Mouse (Mus musculus): Measurements from ENCODE around the gene Ppp2r5b.

Ppp2r5b gene

DNA sequence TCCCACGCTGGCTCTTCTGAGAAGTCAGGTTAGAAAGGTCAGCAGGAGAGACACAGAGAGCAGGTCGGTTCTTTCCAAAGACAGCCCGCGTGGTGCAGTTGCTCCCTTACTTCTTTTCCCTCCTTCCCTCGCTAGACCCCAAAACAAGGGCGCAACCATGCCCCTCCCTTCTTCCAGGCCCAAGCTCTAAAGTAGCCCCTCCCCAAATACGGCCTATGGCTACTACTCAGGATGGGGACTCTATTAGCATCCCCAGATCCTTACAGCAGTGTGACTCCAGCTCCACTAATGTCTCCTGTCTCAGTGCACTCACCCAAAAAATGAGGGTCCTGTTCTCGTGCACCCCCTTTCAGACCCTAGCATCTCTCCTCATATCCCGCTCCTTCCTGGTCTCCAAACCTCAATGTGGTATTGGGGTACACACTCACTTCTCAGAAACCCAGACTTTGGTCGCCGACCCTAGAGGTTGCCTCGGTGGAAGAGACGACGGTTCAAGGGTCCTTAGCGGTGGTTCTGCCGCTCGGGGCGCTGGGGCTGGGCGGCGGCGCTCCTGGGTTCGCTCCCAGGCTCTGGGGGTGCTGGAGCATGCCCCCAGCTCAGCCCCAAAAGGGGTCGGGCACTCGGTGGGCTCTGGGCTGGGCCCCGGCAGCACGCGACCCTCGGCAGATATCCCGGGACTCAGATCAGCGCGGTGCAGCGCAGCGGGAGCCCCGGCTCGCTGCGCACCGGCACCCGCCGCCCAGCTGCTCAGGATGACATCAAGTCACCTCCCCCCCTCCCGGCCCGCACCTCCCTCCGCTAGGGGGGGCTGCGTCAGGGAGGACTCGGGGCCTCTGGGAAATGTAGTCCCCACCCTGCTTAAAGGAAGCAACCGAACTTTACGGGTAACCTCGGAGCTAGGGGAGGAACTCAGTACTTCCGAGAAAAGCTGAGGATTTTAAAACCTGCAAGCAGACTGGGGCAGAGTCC is at the start of gene Ppp2r5b:
Gene Ppp2r5b, minus strand, starts transcription at position 789 of the 969 bp plus-strand sequence.
- peak; percentile 88 to 92 for DNase-seq (ENCODE audit: low read depth in 1 of 2, low spot score in 2 of 2)

DNA sequence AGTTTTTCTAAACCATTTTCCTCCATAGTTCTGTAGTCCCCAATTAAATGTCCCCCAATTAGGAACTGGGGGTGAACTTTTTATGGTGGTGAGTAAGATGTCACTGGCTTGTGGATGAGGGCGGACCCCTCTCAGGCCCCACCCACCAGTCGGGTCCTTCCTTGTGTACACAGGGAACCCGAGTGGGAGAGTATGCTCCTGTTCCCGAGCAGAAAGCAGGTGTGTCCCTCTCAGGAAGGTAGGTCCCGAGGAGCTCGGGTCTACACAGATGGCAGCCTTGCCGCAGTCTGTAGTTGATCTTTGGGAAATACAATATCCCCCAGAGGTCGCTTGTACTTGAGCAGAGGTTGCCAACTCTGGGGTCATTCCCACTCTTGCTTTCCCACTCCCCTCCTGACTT is 49.6 kb upstream of the Ppp2r5b start:
- no peak for DNase-seq (ENCODE audit: low read depth in 1 of 2, low spot score in 2 of 2)

DNA sequence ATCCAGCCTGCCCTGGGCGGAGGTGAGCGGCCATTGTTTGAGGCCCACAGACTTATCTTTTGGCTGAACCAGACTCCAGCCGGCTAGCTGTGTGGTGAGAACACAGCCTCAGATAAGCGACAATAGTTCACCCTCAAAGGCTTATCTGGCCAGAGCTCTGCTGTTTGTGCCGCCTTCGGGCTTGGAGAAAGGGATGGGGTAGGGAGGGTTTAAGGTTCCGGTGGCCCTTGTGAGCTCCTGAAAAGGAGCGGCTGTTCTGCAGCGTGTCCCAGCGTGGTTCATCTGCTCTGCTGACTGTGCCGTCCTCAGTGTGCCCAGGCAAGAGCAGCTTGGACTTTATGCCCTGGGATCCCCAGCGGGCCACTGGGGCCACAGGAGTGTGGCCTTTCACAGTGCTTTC is 48.8 kb upstream of the Ppp2r5b start:
- DNase-seq (ENCODE audit: low read depth in 1 of 2, low spot score in 2 of 2): no peak

DNA sequence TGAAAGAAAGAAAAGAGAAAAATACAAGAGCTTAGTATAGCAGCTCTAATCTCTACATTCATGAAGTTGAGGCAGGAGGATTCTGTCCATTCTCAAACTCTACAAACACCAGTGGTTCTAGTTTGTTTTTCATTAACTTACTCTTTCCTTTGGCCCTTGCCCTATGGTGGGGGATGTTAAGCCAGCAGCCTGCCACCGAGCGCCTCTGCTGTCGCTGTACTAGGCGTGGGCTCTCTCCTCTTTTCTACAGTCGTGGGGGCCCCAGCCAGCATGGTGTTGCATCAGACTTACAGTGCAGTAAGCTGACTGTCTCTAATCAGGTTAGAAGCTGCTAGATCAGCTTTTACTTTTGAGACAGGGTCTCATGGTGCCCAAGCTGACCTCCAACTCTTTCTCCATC is 47.3 kb upstream of the Ppp2r5b start:
- no peak for DNase-seq (ENCODE audit: low read depth in 1 of 2, low spot score in 2 of 2)

DNA sequence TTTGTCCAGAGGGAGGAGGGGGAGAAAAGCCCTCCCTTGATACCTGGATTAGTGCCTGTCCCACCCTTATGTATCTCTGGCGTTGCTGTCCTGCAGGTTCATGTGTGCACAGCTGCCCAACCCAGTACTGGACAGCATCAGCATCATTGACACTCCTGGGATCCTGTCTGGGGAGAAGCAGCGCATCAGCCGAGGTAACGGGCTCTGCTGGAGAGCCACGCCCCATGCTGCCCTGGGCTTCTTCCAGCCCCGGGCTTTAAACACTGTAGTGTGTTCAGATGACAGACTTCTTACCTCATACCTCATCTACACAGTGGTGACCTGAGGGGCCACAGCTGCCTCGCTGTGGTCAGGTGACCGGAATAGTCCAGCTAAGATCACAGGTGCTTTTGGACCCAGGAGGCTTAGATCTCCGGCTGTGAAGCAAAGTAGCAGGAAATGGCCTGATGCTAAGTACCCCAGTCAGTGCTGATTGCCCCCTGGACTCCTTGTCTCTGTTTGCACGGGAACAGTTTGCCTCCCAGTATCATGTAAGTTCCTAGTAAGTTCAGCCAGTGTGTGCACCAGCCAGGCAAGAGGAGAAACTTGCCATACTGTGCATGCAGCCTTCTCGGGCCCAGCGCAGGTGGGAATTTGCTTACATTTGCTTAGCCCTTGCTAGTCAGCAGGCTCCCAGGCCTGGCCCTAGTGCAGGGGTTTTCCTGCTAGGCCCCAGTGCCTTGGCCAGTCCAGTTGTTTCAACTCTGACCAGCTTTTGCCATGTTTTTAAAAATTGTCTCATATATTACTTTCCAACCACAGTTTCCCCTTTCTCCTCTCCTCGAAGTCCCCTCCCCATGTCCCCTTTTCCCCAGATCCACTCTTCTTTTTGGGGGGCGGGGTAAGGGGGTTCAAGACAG is 45.7 kb upstream of the Ppp2r5b start:
- no peak for DNase-seq (ENCODE audit: low read depth in 1 of 2, low spot score in 2 of 2)

DNA sequence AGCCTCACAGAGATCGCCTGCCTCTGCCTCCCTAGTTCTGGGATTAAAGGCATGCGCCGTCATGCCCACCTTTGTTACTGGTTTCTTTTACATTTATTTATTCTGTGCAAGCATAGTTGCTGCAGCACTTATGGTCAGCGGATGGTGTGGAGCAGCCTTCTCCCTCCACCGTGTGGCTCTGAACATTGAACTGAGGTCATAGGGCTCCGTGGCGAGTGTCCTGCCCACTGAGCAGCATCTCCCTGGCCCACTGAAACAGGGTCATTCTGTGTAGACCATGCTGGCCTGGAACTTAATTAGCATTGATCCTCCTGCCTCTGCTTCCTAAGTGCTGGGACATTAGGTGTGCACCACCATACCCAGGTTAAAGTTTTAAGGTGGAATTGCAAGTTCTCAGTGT is 44.9 kb upstream of the Ppp2r5b start:
- no peak for DNase-seq (ENCODE audit: low read depth in 1 of 2, low spot score in 2 of 2)

DNA sequence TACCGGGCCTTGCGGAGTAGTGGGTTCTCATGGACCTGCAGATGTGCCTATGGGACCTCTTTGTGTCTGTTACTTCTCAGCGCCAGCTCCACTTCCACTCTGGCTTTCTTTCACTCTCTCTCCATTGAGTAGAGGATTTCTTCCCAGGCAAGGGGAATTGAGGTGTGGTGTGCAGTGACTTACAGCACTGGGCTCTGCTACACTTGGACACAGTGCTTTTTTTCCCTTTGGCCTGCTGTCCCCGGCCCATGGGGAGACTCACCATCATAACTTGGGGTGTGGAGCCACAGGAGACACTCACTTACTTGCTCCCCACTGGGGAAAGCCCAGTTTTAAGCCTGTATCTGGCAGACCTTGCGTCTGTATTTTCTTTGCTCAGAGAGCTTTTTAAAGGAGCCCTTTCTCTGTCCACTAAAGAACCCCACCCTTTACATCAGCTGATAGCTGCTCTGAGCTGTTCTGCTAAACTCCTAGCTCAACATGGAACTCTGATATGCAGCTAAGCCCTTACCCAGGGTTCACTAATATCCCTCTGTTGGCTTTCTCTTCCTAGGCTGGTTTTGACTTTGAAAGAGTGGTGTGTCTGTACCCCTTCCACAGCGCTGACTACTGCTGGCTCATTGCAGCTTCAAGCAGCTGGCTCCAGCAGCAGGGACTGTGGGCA is 43.9 kb upstream of the Ppp2r5b start:
- DNase-seq (ENCODE audit: low read depth in 1 of 2, low spot score in 2 of 2): no peak

DNA sequence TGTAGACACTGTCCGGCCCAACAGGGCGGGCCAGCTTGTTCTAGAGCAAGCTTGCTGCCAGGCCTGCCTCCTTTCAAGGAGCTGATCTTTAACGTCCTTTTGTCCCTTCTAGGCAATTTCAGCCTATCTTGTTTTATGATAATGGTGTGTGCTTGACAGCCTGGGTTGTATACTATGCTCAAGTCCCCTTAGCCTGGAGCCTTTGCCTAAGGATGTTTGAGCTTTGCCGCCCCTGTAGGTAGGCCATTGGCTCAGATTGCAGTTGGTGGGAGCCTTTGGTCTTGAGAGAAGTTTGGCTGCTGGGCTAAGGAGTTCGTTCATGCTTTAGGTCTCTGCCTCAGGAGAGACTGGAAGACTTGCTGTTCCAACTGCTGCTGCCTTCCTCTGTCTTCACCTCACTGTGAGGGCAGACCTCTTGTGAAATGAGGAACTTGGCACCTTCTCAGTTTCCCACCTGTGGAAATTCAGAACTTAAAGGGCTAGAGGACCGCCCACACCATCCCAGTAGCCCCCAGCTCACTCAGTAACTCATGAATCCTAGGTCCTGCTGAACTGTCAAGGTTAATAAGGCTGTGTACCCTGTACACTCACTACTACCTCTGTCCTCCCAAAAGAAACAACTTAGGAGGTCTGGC is 42.9 kb upstream of the Ppp2r5b start:
- DNase-seq (ENCODE audit: low read depth in 1 of 2, low spot score in 2 of 2): no peak

DNA sequence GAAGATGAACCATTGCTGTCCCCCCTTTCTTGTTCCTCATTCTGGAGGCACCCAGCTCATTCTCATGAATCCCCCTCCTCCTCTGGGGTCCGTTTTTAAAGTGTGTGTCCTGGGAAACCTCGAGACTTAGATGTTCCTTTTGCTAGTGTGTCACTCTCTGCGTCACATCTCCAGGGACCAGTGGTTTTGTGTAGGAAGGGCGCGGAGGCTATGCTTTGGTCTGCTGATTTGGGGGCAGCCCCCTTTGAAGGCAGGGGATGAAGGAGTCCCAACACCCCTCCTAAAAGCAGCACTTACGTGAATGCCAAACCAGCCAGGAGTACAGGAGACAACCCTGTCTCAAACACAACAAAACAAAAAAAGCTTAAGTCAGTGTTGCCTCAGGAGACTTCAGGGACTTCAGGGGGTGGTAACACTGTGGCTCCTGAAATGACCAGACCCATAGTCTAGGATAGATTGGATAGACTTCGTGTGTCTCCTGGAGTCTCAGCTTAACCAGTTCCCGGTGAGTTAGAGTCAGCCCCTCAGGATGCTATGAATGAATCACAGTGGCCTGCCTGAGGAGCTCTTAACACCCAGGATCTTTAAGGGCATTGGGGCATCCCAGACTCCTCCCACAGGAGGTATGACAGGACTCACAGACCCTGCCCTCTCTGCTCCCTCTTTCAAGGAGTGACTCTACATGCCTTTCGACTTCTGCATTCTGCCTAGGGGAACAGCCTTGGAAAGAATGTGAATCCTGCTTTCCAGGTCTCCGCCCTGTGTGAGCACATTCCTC is 42.2 kb upstream of the Ppp2r5b start:
- DNase-seq (ENCODE audit: low read depth in 1 of 2, low spot score in 2 of 2): peak; percentile 64 to 75

DNA sequence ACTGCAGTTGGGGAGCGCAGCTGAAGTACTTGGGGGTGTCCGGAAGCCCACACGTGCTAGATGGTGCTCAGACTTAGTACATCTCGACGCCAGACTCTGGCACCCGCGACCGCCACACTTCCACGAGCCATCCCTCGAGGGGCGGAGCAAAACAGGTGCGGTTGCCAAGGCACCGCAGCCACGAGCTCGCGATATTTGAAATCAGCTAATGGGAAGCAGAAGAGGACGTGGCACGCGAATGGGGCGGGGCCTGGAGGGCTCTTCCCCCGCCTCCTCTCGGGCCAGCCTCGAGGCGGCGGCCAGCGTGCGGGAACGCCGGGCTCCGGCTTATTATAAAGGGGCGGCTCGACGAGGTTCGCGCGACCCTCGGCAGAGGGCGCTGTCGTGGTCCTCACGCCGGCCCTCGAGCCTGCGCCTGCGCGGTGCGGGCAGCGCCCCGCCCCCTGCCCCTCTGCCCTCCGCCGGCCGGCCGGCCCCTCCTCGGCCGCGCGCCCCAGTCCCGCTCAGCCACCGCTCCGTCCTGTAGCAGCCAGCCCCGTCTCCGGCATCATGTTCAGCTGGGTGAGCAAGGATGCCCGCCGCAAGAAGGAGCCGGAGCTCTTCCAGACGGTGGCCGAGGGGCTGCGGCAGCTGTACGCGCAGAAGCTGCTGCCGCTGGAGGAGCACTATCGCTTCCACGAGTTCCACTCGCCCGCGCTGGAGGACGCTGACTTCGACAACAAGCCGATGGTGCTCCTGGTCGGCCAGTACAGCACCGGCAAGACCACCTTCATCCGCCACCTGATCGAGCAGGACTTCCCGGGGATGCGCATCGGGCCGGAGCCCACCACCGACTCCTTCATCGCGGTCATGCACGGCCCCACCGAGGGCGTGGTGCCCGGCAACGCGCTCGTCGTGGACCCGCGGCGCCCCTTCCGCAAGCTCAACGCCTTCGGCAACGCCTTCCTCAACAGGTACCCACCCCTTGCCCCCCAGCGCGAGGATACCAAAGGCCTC is 41.1 kb upstream of the Ppp2r5b start, which contains the start of gene Ehd1:
Gene Ehd1, plus strand, starts transcription at position 300 of the 996 bp plus-strand sequence.
- DNase-seq (ENCODE audit: low read depth in 1 of 2, low spot score in 2 of 2): peak; percentile 96 to 97

DNA sequence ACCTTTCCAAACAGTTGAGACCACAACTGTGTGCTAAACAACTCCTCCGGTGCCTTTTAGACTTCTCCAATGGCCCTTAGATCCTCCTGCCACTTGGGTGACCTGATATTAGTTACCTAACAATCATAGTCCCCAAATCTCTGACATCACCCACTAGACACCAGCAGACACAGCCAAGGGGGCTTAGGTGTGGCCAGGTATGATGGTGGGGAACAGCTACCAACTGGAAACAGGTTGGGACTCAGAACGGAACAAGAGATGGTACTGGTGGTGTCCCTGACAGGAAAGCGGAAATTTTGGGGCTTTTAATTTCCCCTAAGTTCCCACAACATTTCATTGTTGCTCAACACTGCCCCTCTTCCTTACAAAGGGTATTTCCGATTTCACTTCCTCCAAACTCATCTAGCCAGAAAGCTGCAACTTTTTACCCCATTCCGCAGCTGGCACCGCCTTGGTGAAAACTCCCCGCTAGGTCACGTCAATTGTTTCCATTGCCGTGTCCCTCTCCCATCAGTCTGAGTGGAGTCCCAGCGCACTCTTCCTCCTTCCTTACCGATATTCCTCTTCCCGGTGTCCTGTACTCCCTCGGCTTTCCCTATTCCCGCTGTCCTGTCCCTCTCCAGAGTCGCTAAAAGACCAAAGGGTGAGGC is 40.2 kb upstream of the Ppp2r5b start:
- peak; percentile 75 to 85 for DNase-seq (ENCODE audit: low read depth in 1 of 2, low spot score in 2 of 2)

DNA sequence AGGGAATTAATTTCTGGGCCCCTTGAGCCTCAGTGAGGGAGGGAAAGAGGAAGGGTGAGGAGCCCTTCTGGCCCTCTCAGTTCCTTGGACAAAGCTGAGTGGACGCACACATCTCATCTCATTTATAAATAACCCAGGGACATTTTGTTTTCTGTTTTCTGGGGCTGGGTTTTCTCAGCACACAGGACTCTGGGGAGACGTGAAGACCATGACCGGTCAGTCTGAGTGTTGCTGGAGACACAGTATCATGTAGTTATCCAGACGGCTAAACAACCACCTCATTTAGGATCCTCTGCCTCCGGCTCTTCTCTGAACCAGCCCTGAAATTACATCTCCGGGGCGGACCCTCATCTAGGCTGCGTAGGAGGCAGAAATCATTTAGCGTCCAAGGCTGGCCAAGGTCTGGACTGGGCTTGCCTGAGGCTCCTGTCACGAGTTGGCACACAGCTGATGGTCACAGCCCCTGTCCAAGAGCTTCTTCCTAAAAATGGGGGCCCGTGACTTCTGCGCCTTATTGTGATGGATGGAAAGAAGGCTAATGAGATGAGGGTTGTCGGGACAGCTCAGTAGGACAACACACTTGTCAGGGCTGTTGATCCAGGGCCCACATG is 38.4 kb upstream of the Ppp2r5b start:
- no peak for DNase-seq (ENCODE audit: low read depth in 1 of 2, low spot score in 2 of 2)

DNA sequence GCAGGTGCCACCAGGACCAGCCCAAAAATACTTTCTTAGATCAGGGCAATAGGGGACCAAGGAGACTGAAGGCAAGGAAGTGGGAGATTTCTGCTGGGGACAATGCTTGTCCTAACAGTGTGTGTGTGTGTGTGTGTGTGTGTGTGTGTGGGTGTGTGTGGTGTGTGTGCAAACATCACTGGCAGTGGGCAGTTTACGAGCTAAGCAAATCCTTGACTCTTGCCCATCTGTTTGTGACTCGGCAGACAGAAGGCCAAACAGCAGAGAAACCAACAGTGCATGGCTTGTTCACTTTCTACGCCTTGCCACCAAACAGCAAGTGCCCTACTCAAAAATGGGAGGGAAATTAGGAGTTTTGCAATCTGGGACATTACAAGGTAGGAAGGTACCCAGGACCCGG is 37.9 kb upstream of the Ppp2r5b start:
- no peak for DNase-seq (ENCODE audit: low read depth in 1 of 2, low spot score in 2 of 2)

DNA sequence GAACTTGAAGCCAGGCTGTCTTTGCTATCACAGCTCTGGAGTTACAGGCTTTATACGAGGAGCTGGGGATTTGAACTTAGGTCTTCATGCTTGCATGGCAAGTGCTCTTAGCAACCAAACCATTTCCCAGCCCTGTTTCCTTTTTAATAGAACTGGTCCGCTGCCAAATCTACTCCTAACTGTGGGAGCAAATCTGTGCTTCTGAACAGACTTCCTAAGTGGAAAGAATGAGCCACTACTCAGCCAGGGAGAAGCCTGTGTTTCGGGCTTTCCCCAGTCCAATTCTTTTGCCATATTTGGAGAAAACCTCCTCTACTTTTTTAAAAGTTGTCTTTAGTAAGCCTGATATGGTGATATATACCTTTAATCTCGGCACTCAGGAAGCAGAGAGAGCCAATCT is 37.1 kb upstream of the Ppp2r5b start:
- no peak for DNase-seq (ENCODE audit: low read depth in 1 of 2, low spot score in 2 of 2)

DNA sequence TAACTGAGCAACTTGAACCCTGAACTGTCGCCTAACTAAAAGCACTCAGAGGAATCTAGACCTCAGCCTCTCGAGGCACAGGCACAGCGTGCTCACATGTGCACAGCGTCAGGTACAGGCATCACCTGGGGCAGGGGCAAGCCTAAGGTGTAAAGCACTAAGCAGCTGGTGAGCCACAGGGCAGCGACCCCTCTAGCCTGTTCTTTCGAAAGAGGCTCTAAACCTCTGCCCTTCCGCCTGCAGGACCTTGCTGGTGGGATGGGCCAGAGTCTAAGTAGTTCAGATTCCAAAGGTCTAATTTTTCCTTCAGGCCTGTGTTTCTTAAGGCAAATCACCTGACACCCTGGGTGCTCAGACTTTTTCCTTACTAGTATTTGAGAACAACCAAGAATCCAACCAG is 36.4 kb upstream of the Ppp2r5b start:
- DNase-seq (ENCODE audit: low read depth in 1 of 2, low spot score in 2 of 2): no peak

DNA sequence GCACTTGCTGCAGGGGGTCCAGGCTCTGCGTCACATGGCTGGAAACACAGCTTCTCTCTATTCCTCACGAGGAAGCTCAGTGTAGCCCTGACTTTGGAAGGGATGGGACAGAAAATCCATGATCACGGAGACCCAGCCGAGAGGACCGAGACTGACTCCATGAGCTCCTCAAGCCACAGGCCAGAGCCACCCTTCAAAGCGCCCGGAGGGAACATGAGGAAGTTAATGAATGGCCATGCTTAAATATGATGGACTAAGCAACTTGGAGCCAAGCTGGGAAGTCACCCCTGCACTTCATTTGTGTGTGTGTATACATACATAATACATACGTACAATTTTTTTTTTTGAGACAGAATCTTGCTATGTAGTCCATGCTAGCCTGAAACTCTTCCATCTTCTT is 35.5 kb upstream of the Ppp2r5b start:
- no peak for DNase-seq (ENCODE audit: low read depth in 1 of 2, low spot score in 2 of 2)

DNA sequence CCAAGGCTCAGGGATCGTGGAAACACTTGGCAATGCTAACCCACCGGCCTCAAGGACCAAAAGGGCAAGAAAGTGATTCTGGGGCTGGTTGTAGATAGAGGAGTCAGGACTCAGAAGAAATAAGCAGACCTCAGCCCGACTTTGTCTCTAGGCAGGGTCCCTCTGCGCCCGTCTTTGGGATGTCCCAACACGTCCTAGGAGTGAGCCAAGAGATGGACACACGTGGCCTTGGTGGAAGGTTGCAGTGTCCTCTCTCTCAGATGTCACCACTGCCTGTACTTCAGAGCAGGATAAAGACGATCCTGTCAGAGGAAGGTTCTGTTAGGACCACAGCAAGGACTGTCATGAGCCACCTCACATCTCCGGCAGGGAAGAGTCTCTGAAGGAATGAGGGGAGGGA is 35.0 kb upstream of the Ppp2r5b start:
- no peak for DNase-seq (ENCODE audit: low read depth in 1 of 2, low spot score in 2 of 2)
